Mouse (Mus musculus): ENCODE measurements around the gene Nr5a2. TPM values are rescaled to one million over a fixed set of nuclear protein-coding genes. Genes with fewer than 3 reads are reported as not detected.

The Nr5a2 gene
- total RNA-seq, 2 experiments from 2014 or later: not detected

GRCm38 (mm10) chr1:136949323-136949741, 10.9 kb downstream of the Nr5a2 start:
- no peak for DNase-seq (ENCODE audit: low spot score in 2 of 2)

GRCm38 (mm10) chr1:136948511-136949275, 11.6 kb downstream of the Nr5a2 start:
- DNase-seq (ENCODE audit: low spot score in 2 of 2): peak in 1 of 2 experiments; percentile 36

GRCm38 (mm10) chr1:136948127-136948422, 12.2 kb downstream of the Nr5a2 start:
- DNase-seq (ENCODE audit: low spot score in 2 of 2): no peak

GRCm38 (mm10) chr1:136947394-136948126, 12.7 kb downstream of the Nr5a2 start:
- DNase-seq (ENCODE audit: low spot score in 2 of 2): no peak

- DNase-seq (ENCODE audit: low spot score in 2 of 2): no peak
Observed at GRCm38 (mm10) chr1:136946806-136947393, 13.3 kb downstream of the Nr5a2 start.

- no peak for DNase-seq (ENCODE audit: low spot score in 2 of 2)
Observed at GRCm38 (mm10) chr1:136946404-136946803, 13.8 kb downstream of the Nr5a2 start.

GRCm38 (mm10) chr1:136945876-136946275, 14.4 kb downstream of the Nr5a2 start:
- no peak for DNase-seq (ENCODE audit: low spot score in 2 of 2)

GRCm38 (mm10) chr1:136945426-136945825, 14.8 kb downstream of the Nr5a2 start:
- DNase-seq (ENCODE audit: low spot score in 2 of 2): no peak

GRCm38 (mm10) chr1:136940603-136941002, 19.6 kb downstream of the Nr5a2 start:
- no peak for DNase-seq (ENCODE audit: low spot score in 2 of 2)

GRCm38 (mm10) chr1:136939220-136939619, 21.0 kb downstream of the Nr5a2 start:
- DNase-seq (ENCODE audit: low spot score in 2 of 2): no peak

- no peak for DNase-seq (ENCODE audit: low spot score in 2 of 2)
Observed at GRCm38 (mm10) chr1:136935960-136936324, 24.3 kb downstream of the Nr5a2 start.

- no peak for DNase-seq (ENCODE audit: low spot score in 2 of 2)
Observed at GRCm38 (mm10) chr1:136935316-136935959, 24.8 kb downstream of the Nr5a2 start.

GRCm38 (mm10) chr1:136934051-136934450, 26.2 kb downstream of the Nr5a2 start:
- DNase-seq (ENCODE audit: low spot score in 2 of 2): no peak

GRCm38 (mm10) chr1:136931026-136931425, 29.2 kb downstream of the Nr5a2 start:
- DNase-seq (ENCODE audit: low spot score in 2 of 2): no peak

- DNase-seq (ENCODE audit: low spot score in 2 of 2): no peak
Observed at GRCm38 (mm10) chr1:136929743-136930142, 30.5 kb downstream of the Nr5a2 start.

- DNase-seq (ENCODE audit: low spot score in 2 of 2): no peak
Observed at GRCm38 (mm10) chr1:136927428-136927827, 32.8 kb downstream of the Nr5a2 start.

GRCm38 (mm10) chr1:136926026-136926425, 34.2 kb downstream of the Nr5a2 start:
- DNase-seq (ENCODE audit: low spot score in 2 of 2): no peak

- no peak for DNase-seq (ENCODE audit: low spot score in 2 of 2)
Observed at GRCm38 (mm10) chr1:136920089-136920488, 40.2 kb downstream of the Nr5a2 start.

GRCm38 (mm10) chr1:136918791-136919190, 41.5 kb downstream of the Nr5a2 start:
- no peak for DNase-seq (ENCODE audit: low spot score in 2 of 2)

GRCm38 (mm10) chr1:136915438-136915837, 44.8 kb downstream of the Nr5a2 start:
- peak in 1 of 2 experiments; percentile 13 for DNase-seq (ENCODE audit: low spot score in 2 of 2)

GRCm38 (mm10) chr1:136911996-136912395, 48.3 kb downstream of the Nr5a2 start:
- no peak for DNase-seq (ENCODE audit: low spot score in 2 of 2)

GRCm38 (mm10) chr1:136911594-136911860, 48.7 kb downstream of the Nr5a2 start:
- no peak for DNase-seq (ENCODE audit: low spot score in 2 of 2)
